Mouse (Mus musculus) liver, adult 2 months (tissue): ENCODE results near the gene Gm44502. TPM values are rescaled to one million over a fixed set of nuclear protein-coding genes. Genes with fewer than 3 reads are reported as not detected.
A peak's percentile ranks its signal among the peaks of the same experiment; 100 is the strongest.

ENCODE experiments used
- DNase-seq: peaks from one replicate; pipeline ENCODE4 v3.0.0-alpha.2; 2011; ENCODE audit warnings: low read depth, low spot score; ENCODE audit errors: extremely low read depth
- H3K27ac ChIP-seq: fragments of 200-500 bp; replicated peaks from 2 replicates; pipeline ENCODE4 v1.5.1; 2012; ENCODE audit warnings: low read depth, mild to moderate bottlenecking, control low read depth, inconsistent platforms, low read length; ENCODE audit not compliant: insufficient read depth
- H3K27me3 ChIP-seq: fragments of 200-500 bp; 2 replicates; pipeline ENCODE4 v1.6.1; 2012; ENCODE audit warnings: mild to moderate bottlenecking, moderate library complexity, low read length, inconsistent platforms; ENCODE audit not compliant: control insufficient read depth, insufficient read depth
- H3K36me3 ChIP-seq: fragments of 200-500 bp; 2 replicates; pipeline ENCODE4 v1.6.1; 2012; ENCODE audit warnings: low read length, inconsistent platforms; ENCODE audit not compliant: control insufficient read depth, insufficient read depth
- H3K4me1 ChIP-seq: fragments of 200-500 bp; 2 replicates; pipeline ENCODE4 v1.6.1; 2011; ENCODE audit warnings: low read length; ENCODE audit not compliant: control insufficient read depth, insufficient read depth
- H3K4me3 ChIP-seq: fragments of 200-500 bp; 2 replicates; pipeline ENCODE4 v1.5.1; 2011; ENCODE audit warnings: low read depth, mild to moderate bottlenecking, control low read depth, low read length, moderate library complexity; ENCODE audit not compliant: insufficient read depth
- H3K79me2 ChIP-seq: fragments of 200-500 bp; 2 replicates; pipeline ENCODE4 v1.6.1; 2012; ENCODE audit warnings: inconsistent platforms, mild to moderate bottlenecking, low read length, moderate library complexity; ENCODE audit not compliant: control insufficient read depth, insufficient read depth
- H3K9ac ChIP-seq: fragments of 200-500 bp; 2 replicates; pipeline ENCODE4 v1.6.1; 2012; ENCODE audit warnings: low read depth, mild to moderate bottlenecking, control low read depth, inconsistent platforms, low read length
- CTCF ChIP-seq: fragments of 200-500 bp; IDR thresholded peaks from 2 replicates; pipeline ENCODE4 v1.5.1; 2011; ENCODE audit warnings: low read depth, low read length, control low read depth
- POLR2A ChIP-seq: fragments of 200-500 bp; IDR thresholded peaks from 2 replicates; pipeline ENCODE4 v1.6.1; 2011; ENCODE audit warnings: low read length, control low read depth; ENCODE audit not compliant: insufficient read depth; ENCODE audit errors: extremely low read depth
- WGBS: fragments of 180-500 bp; shearing (Covaris S2); methylation state at CpG from one replicate; pipeline ENCODE4 v1.1.7; 2018; 5-methylcytosine and 5-hydroxymethylcytosine counted together
- polyA plus RNA-seq: library from polyadenylated mRNA; depleted of rRNA; stranded (reverse); fragments of >200 nt; gene quantifications from 2 replicates; pipeline ENCODE4 v1.2.3, GENCODE M21; 2012
- total RNA-seq: library from RNA; depleted of rRNA; stranded (reverse); fragments of >200 nt; gene quantifications from 2 replicates; pipeline ENCODE4 v1.2.3, GENCODE M21; 2014

The Gm44502 gene
- total and polyA plus RNA-seq, 2 experiments: 1.5 TPM; not detected in 1

GRCm38 (mm10) chr15:89404831-89405623, 24.5 kb downstream of the Gm44502 start:
- Histone ChIP-seq H3K36me3 (no peaks in the 10 kb centered on the region), H3K79me2 (no peaks in the 10 kb centered on the region), H3K4me1 (no peaks in the 10 kb centered on the region), H3K27ac (no peak overlapping the region), H3K27me3 (no peaks in the 10 kb centered on the region), H3K9ac (no peak overlapping the region), H3K4me3 (no peak overlapping the region)
- TF ChIP-seq POLR2A (no peak), CTCF (no peak)
- WGBS: 84% methylated on average over 10 of the region's 10 CpGs
- DNase-seq: no peak

- Histone ChIP-seq H3K27ac (no peak overlapping the region), H3K9ac (no peak overlapping the region), H3K4me1 (no peaks in the 10 kb centered on the region), H3K79me2 (no peaks in the 10 kb centered on the region), H3K36me3 (no peaks in the 10 kb centered on the region), H3K4me3 (no peak overlapping the region), H3K27me3 (no peaks in the 10 kb centered on the region)
- TF ChIP-seq POLR2A (no peak), CTCF (no peak)
- no peak for DNase-seq
- 84% methylated on average over 1 of the region's 1 CpGs for WGBS
Measured at GRCm38 (mm10) chr15:89402471-89402870, 27.0 kb downstream of the Gm44502 start.

- H3K79me2 ChIP-seq: no peaks in the 10 kb centered on the region
- H3K4me1 ChIP-seq: peaks cover 3% of the 10 kb centered on the region; the same call in 1 of the 2 replicates
- H3K27me3 ChIP-seq: no peaks in the 10 kb centered on the region
- no peak for TF ChIP-seq POLR2A
- no peak for TF ChIP-seq CTCF
- no peak for DNase-seq
- H3K36me3 ChIP-seq: no peaks in the 10 kb centered on the region
- H3K4me3 ChIP-seq: no peak overlapping the region
- H3K9ac ChIP-seq: no peak overlapping the region
- WGBS: 67% methylated on average over 1 of the region's 1 CpGs
- H3K27ac ChIP-seq: no peak overlapping the region
Measured at GRCm38 (mm10) chr15:89399716-89400115, 29.8 kb downstream of the Gm44502 start.

- Histone ChIP-seq H3K36me3 (no peaks in the 10 kb centered on the region), H3K4me3 (no peak overlapping the region), H3K9ac (no peak overlapping the region), H3K79me2 (no peaks in the 10 kb centered on the region), H3K27me3 (no peaks in the 10 kb centered on the region), H3K27ac (no peak overlapping the region), H3K4me1 (peaks cover 3% of the 10 kb centered on the region; the same call in 1 of the 2 replicates)
- no peak for TF ChIP-seq CTCF
- TF ChIP-seq POLR2A: no peak
- DNase-seq: no peak
- WGBS: 83% methylated on average over 2 of the region's 2 CpGs
Measured at GRCm38 (mm10) chr15:89398146-89398545, 31.4 kb downstream of the Gm44502 start.

GRCm38 (mm10) chr15:89396883-89397282, 32.6 kb downstream of the Gm44502 start:
- DNase-seq: peak; percentile 98
- Histone ChIP-seq H3K79me2 (no peaks in the 10 kb centered on the region), H3K4me3 (no peak overlapping the region), H3K27ac (no peak overlapping the region), H3K9ac (no peak overlapping the region), H3K36me3 (no peaks in the 10 kb centered on the region), H3K27me3 (no peaks in the 10 kb centered on the region), H3K4me1 (peaks cover 3% of the 10 kb centered on the region; the same call in 1 of the 2 replicates)
- 23% methylated on average over 4 of the region's 4 CpGs for WGBS
- TF ChIP-seq CTCF (no peak), POLR2A (no peak)

- DNase-seq: no peak
- Histone ChIP-seq H3K9ac (no peak overlapping the region), H3K79me2 (no peaks in the 10 kb centered on the region), H3K4me1 (no peaks in the 10 kb centered on the region), H3K36me3 (no peaks in the 10 kb centered on the region), H3K27me3 (no peaks in the 10 kb centered on the region), H3K4me3 (no peak overlapping the region), H3K27ac (no peak overlapping the region)
- TF ChIP-seq POLR2A (no peak), CTCF (no peak)
- WGBS: 94% methylated on average over 10 of the region's 10 CpGs
Measured at GRCm38 (mm10) chr15:89390081-89390480, 39.4 kb downstream of the Gm44502 start.
